Mouse (Mus musculus): Measurements from ENCODE around the gene Atp13a3. TPM values are rescaled to one million over a fixed set of nuclear protein-coding genes. Genes with fewer than 3 reads are reported as not detected.
"Not testable (repeated sequence)": the region's sequence is repeated elsewhere in the genome, so short reads cannot be mapped to it uniquely, and the experiment has no call there.

Gene Atp13a3
- polyA plus RNA-seq (2015; fragmentation: Nextera tagmentation; extraction: Ambion mirVana), result 8.1 and 10.2 TPM in 2 replicates

GRCm38 (mm10) chr16:30405925-30406670 lies at the start of gene Atp13a3:
Gene Atp13a3, minus strand, starts transcription at chr16:30405975.
- H3K9me3 ChIP-seq, result no peaks in the 10 kb centered on the region
- H3K27ac ChIP-seq, result no peak within 1 kb of the TSS
- no peak within 1 kb of the TSS for H3K4me2 ChIP-seq
- ATAC-seq (ENCODE audit: insufficient number of reproducible peaks, low FRiP score, low TSS enrichment, low read depth), result no peak
- H3K36me3 ChIP-seq, result no peaks in the 10 kb centered on the region
- H3K4me3 ChIP-seq, result no peak within 1 kb of the TSS
- no peaks in the 10 kb centered on the region for H3K4me1 ChIP-seq
- WGBS, result 75% methylated on average over 11 of the region's 11 CpGs
- no peak within 1 kb of the TSS for H3K9ac ChIP-seq
- no peaks in the 10 kb centered on the region for H3K27me3 ChIP-seq

- H3K4me2 ChIP-seq, result no peak overlapping the region
- H3K27ac ChIP-seq, result no peak overlapping the region
- no peak overlapping the region for H3K9ac ChIP-seq
- no peak overlapping the region for H3K4me3 ChIP-seq
- WGBS, result 67% methylated on average over 5 of the region's 5 CpGs
- H3K4me1 ChIP-seq, result no peaks in the 10 kb centered on the region
- no peaks in the 10 kb centered on the region for H3K36me3 ChIP-seq
- no peaks in the 10 kb centered on the region for H3K27me3 ChIP-seq
- no peak for ATAC-seq (ENCODE audit: insufficient number of reproducible peaks, low FRiP score, low TSS enrichment, low read depth)
- no peaks in the 10 kb centered on the region for H3K9me3 ChIP-seq
These were observed 47.6 kb upstream of the Atp13a3 start for GRCm38 (mm10) chr16:30453213-30453975.

GRCm38 (mm10) chr16:30451174-30451573 lies 45.4 kb upstream of the Atp13a3 start:
- not testable (repeated sequence) for H3K4me1 ChIP-seq; H3K9me3 ChIP-seq; ATAC-seq (ENCODE audit: insufficient number of reproducible peaks, low FRiP score, low TSS enrichment, low read depth); H3K4me2 ChIP-seq; H3K36me3 ChIP-seq; H3K27me3 ChIP-seq; H3K4me3 ChIP-seq; H3K27ac ChIP-seq; H3K9ac ChIP-seq
- WGBS, result 80% methylated on average over 2 of the region's 2 CpGs

GRCm38 (mm10) chr16:30449017-30449416 lies 43.2 kb upstream of the Atp13a3 start:
- Histone ChIP-seq H3K4me2 (no peak overlapping the region), H3K9me3 (no peaks in the 10 kb centered on the region), H3K4me3 (no peak overlapping the region), H3K27me3 (no peaks in the 10 kb centered on the region), H3K36me3 (no peaks in the 10 kb centered on the region), H3K27ac (no peak overlapping the region), H3K9ac (no peak overlapping the region), H3K4me1 (no peaks in the 10 kb centered on the region)
- 97% methylated on average over 1 of the region's 1 CpGs for WGBS
- no peak for ATAC-seq (ENCODE audit: insufficient number of reproducible peaks, low FRiP score, low TSS enrichment, low read depth)

- Histone ChIP-seq H3K27ac (no peak overlapping the region), H3K4me3 (no peak overlapping the region)
These were observed 42.4 kb upstream of the Atp13a3 start for GRCm38 (mm10) chr16:30448169-30448568.

GRCm38 (mm10) chr16:30447642-30448041 lies 41.9 kb upstream of the Atp13a3 start:
- H3K27ac ChIP-seq, result no peak overlapping the region
- no peaks in the 10 kb centered on the region for H3K36me3 ChIP-seq
- no peak overlapping the region for H3K4me3 ChIP-seq
- WGBS, result 74% methylated on average over 4 of the region's 4 CpGs
- no peak overlapping the region for H3K9ac ChIP-seq
- H3K9me3 ChIP-seq, result no peaks in the 10 kb centered on the region
- H3K27me3 ChIP-seq, result no peaks in the 10 kb centered on the region
- peaks cover 4% of the 10 kb centered on the region; the same call in 1 of the 2 replicates for H3K4me1 ChIP-seq
- ATAC-seq (ENCODE audit: insufficient number of reproducible peaks, low FRiP score, low TSS enrichment, low read depth), result no peak
- H3K4me2 ChIP-seq, result no peak overlapping the region

More at GRCm38 (mm10) chr16:30448169-30448568, 42.4 kb upstream of the Atp13a3 start:
- no peaks in the 10 kb centered on the region for H3K27me3 ChIP-seq
- H3K9me3 ChIP-seq, result no peaks in the 10 kb centered on the region
- no peak overlapping the region for H3K9ac ChIP-seq
- peaks cover 4% of the 10 kb centered on the region; the same call in 1 of the 2 replicates for H3K4me1 ChIP-seq
- WGBS, result 82% methylated on average over 3 of the region's 3 CpGs
- no peak overlapping the region for H3K4me2 ChIP-seq
- no peak for ATAC-seq (ENCODE audit: insufficient number of reproducible peaks, low FRiP score, low TSS enrichment, low read depth)
- no peaks in the 10 kb centered on the region for H3K36me3 ChIP-seq

- Histone ChIP-seq H3K9me3 (no peaks in the 10 kb centered on the region), H3K36me3 (no peaks in the 10 kb centered on the region), H3K27me3 (no peaks in the 10 kb centered on the region), H3K27ac (no peak overlapping the region), H3K4me2 (no peak overlapping the region), H3K4me1 (peaks cover 4% of the 10 kb centered on the region; the same call in 1 of the 2 replicates), H3K9ac (no peak overlapping the region), H3K4me3 (no peak overlapping the region)
- WGBS, result 21% methylated on average over 8 of the region's 8 CpGs
- ATAC-seq (ENCODE audit: insufficient number of reproducible peaks, low FRiP score, low TSS enrichment, low read depth), result no peak
These were observed 37.6 kb upstream of the Atp13a3 start for GRCm38 (mm10) chr16:30443411-30443810.

- no peak overlapping the region for H3K4me3 ChIP-seq
- H3K9me3 ChIP-seq, result no peaks in the 10 kb centered on the region
- H3K27ac ChIP-seq, result no peak overlapping the region
- 82% methylated on average over 2 of the region's 2 CpGs for WGBS
- ATAC-seq (ENCODE audit: insufficient number of reproducible peaks, low FRiP score, low TSS enrichment, low read depth), result no peak
- no peak overlapping the region for H3K4me2 ChIP-seq
- H3K27me3 ChIP-seq, result no peaks in the 10 kb centered on the region
- no peak overlapping the region for H3K9ac ChIP-seq
- H3K4me1 ChIP-seq, result peaks cover 4% of the 10 kb centered on the region; the same call in 1 of the 2 replicates
- H3K36me3 ChIP-seq, result no peaks in the 10 kb centered on the region
These were observed 36.7 kb upstream of the Atp13a3 start for GRCm38 (mm10) chr16:30442451-30442850.

- no peak for ATAC-seq (ENCODE audit: insufficient number of reproducible peaks, low FRiP score, low TSS enrichment, low read depth)
- Histone ChIP-seq H3K4me2 (no peak overlapping the region), H3K4me3 (no peak overlapping the region), H3K27me3 (no peaks in the 10 kb centered on the region), H3K4me1 (peaks cover 4% of the 10 kb centered on the region; the same call in 1 of the 2 replicates), H3K27ac (no peak overlapping the region), H3K9me3 (no peaks in the 10 kb centered on the region), H3K9ac (no peak overlapping the region), H3K36me3 (no peaks in the 10 kb centered on the region)
- 81% methylated on average over 4 of the region's 4 CpGs for WGBS
These were observed 35.6 kb upstream of the Atp13a3 start for GRCm38 (mm10) chr16:30441409-30441808.

- H3K36me3 ChIP-seq, result no peaks in the 10 kb centered on the region
- no peak for ATAC-seq (ENCODE audit: insufficient number of reproducible peaks, low FRiP score, low TSS enrichment, low read depth)
- WGBS, result 71% methylated on average over 5 of the region's 5 CpGs
These were observed 34.1 kb upstream of the Atp13a3 start for GRCm38 (mm10) chr16:30439841-30440240.

GRCm38 (mm10) chr16:30439411-30439810 lies 33.6 kb upstream of the Atp13a3 start:
- Histone ChIP-seq H3K4me2 (no peak overlapping the region), H3K27me3 (no peaks in the 10 kb centered on the region), H3K27ac (no peak overlapping the region), H3K36me3 (no peaks in the 10 kb centered on the region), H3K4me3 (no peak overlapping the region), H3K4me1 (peaks cover 4% of the 10 kb centered on the region; the same call in 1 of the 2 replicates), H3K9ac (no peak overlapping the region), H3K9me3 (no peaks in the 10 kb centered on the region)
- no peak for ATAC-seq (ENCODE audit: insufficient number of reproducible peaks, low FRiP score, low TSS enrichment, low read depth)
- 64% methylated on average over 6 of the region's 6 CpGs for WGBS

More at GRCm38 (mm10) chr16:30439841-30440240, 34.1 kb upstream of the Atp13a3 start:
- Histone ChIP-seq H3K4me3 (no peak overlapping the region), H3K9me3 (no peaks in the 10 kb centered on the region), H3K9ac (no peak overlapping the region), H3K27me3 (no peaks in the 10 kb centered on the region), H3K4me1 (peaks cover 4% of the 10 kb centered on the region; the same call in 1 of the 2 replicates), H3K4me2 (no peak overlapping the region), H3K27ac (no peak overlapping the region)

- Histone ChIP-seq H3K27me3 (no peaks in the 10 kb centered on the region), H3K9me3 (no peaks in the 10 kb centered on the region), H3K36me3 (no peaks in the 10 kb centered on the region), H3K9ac (no peak overlapping the region), H3K4me3 (no peak overlapping the region), H3K4me1 (no peaks in the 10 kb centered on the region), H3K27ac (no peak overlapping the region), H3K4me2 (no peak overlapping the region)
- WGBS, result 83% methylated on average over 7 of the region's 7 CpGs
- ATAC-seq (ENCODE audit: insufficient number of reproducible peaks, low FRiP score, low TSS enrichment, low read depth), result no peak
These were observed 30.5 kb upstream of the Atp13a3 start for GRCm38 (mm10) chr16:30436276-30436675.

Measured in limb, embryonic 15.5 days (tissue).